Mouse (Mus musculus) small intestine, adult 2 months (tissue): ENCODE data around the gene Dnttip2. TPM values are rescaled to one million over a fixed set of nuclear protein-coding genes. Genes with fewer than 3 reads are reported as not detected.

Experiments
- H3K27ac ChIP-seq: fragments of 200-500 bp; 2 replicates; pipeline ENCODE4 v1.5.1; 2012; ENCODE audit warnings: low read depth, low read length, control low read depth, inconsistent platforms; ENCODE audit not compliant: insufficient read depth
- H3K27me3 ChIP-seq: fragments of 200-500 bp; 2 replicates; pipeline ENCODE4 v1.6.1; 2012; ENCODE audit warnings: mild to moderate bottlenecking, moderate library complexity, low read length, inconsistent platforms; ENCODE audit not compliant: control insufficient read depth, insufficient read depth
- H3K36me3 ChIP-seq: fragments of 200-500 bp; 2 replicates; pipeline ENCODE4 v1.6.1; 2012; ENCODE audit warnings: mild to moderate bottlenecking, low read length, control low read depth, inconsistent platforms; ENCODE audit not compliant: control insufficient read depth, insufficient read depth
- H3K4me1 ChIP-seq: fragments of 200-500 bp; 2 replicates; pipeline ENCODE4 v1.6.1; 2012; ENCODE audit warnings: low read length, inconsistent platforms, mixed read lengths; ENCODE audit not compliant: control insufficient read depth, insufficient read depth, insufficient read length
- H3K4me3 ChIP-seq: fragments of 200-500 bp; 2 replicates; pipeline ENCODE4 v1.5.1; 2012; ENCODE audit warnings: low read depth, mild to moderate bottlenecking, control low read depth, inconsistent platforms, low read length, moderate library complexity
- CTCF ChIP-seq: fragments of 200-500 bp; IDR thresholded peaks from 2 replicates; pipeline ENCODE4 v1.5.1; 2012; ENCODE audit warnings: low read depth, mild to moderate bottlenecking, control low read depth, inconsistent platforms, low read length, moderate library complexity, mixed read lengths; ENCODE audit not compliant: insufficient replicate concordance, insufficient read length; ENCODE audit errors: extremely low read depth
- POLR2A ChIP-seq: fragments of 200-500 bp; IDR thresholded peaks from 2 replicates; pipeline ENCODE4 v1.6.1; 2012; ENCODE audit warnings: low read depth, mild to moderate bottlenecking, control low read depth, inconsistent platforms, low read length, moderate library complexity
- WGBS: fragments of 180-500 bp; shearing (Covaris S2); methylation state at CpG from one replicate; pipeline ENCODE4 v1.1.7; 2018; 5-methylcytosine and 5-hydroxymethylcytosine counted together
- polyA plus RNA-seq: library from polyadenylated mRNA; depleted of rRNA; stranded (reverse); fragments of >200 nt; gene quantifications from 2 replicates; pipeline ENCODE4 v1.2.3, GENCODE M21; 2012

The Dnttip2 gene
- polyA plus RNA-seq, 1 experiment: 2.7 TPM

DNA sequence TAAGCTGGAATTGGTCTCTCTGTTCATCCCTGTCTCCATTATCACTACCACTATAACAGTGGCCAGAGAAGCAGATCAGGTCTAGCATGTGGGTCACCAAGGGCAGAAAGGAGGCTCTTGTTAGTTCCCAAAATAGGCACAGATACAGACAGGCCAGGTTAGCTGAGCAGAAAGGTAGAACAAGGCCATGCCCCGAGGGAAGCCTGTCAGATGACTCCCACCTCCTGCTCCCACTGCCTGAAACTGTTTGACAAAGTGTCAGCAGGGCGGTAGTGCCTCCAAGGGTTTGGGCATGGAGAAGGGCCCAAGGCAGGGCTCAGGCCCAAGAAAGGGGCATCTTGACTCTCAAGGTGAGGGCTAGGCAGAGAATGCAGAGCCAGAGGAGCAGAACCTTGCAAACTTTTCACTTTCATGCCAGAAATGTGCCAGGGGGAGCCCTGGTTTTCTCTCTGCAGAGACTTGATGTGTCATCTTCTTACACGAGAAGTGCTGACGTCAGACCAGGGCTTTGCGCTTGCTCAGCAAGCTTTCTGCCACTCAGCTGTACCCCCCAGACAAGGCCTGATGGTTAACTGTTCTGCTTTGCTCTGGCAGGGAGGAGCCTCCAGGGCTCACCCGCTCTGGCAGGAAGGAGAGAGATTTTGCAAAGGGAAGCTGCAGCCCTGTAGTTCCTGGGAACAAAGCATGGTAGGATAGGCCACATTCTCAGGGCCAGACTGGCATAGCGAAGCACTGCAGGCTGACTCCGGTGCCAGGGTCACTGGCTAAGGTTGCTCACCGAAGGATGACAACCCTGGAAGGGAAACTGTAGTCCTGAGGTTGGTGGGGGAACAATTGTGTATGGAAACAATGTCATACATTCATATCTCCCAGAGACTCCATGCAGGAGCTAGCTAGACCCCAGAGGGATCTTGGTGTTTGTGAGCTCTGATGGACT lies 27.1 kb downstream of the Dnttip2 start:
- H3K27me3 ChIP-seq: no peaks in the 10 kb centered on the region
- H3K4me3 ChIP-seq: no peak overlapping the region
- no peak for TF ChIP-seq CTCF
- no peak for TF ChIP-seq POLR2A
- H3K27ac ChIP-seq: no peak overlapping the region
- no peaks in the 10 kb centered on the region for H3K36me3 ChIP-seq
- 74% methylated on average over 9 of the region's 9 CpGs for WGBS
- H3K4me1 ChIP-seq: no peaks in the 10 kb centered on the region

DNA sequence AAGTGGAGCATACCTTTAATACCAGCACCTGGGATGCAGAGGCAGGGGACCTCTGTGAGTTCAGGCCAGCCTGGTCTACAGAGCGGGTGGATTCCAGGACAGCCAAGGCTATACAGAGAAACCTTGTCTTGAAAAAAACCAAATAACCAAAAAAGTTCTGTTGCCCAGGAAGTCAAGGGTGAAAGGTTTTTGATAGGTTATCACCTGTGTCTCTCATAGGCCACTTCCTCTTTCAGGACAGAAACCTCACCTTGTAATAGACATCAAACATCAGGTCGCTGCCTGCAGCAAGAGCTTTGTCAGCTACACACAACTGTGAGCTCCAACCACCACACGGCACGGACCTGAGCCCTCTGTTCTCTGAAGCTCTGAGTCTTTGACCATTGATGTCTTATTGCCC lies 30.4 kb downstream of the Dnttip2 start:
- no peaks in the 10 kb centered on the region for H3K4me1 ChIP-seq
- H3K36me3 ChIP-seq: no peaks in the 10 kb centered on the region
- H3K4me3 ChIP-seq: no peak overlapping the region
- H3K27ac ChIP-seq: no peak overlapping the region
- TF ChIP-seq POLR2A (no peak), CTCF (no peak)
- WGBS: 82% methylated on average over 4 of the region's 4 CpGs
- no peaks in the 10 kb centered on the region for H3K27me3 ChIP-seq

- H3K27me3 ChIP-seq: no peaks in the 10 kb centered on the region
- H3K27ac ChIP-seq: no peak overlapping the region
- no peaks in the 10 kb centered on the region for H3K36me3 ChIP-seq
- H3K4me1 ChIP-seq: no peaks in the 10 kb centered on the region; the same call in 1 of the 2 replicates
- TF ChIP-seq CTCF (no peak), POLR2A (no peak)
- H3K4me3 ChIP-seq: no peak overlapping the region
- WGBS: 38% methylated on average over 4 of the region's 4 CpGs
These were observed 33.9 kb downstream of the Dnttip2 start for GRCm38 (mm10) chr3:122307894-122308671.

DNA sequence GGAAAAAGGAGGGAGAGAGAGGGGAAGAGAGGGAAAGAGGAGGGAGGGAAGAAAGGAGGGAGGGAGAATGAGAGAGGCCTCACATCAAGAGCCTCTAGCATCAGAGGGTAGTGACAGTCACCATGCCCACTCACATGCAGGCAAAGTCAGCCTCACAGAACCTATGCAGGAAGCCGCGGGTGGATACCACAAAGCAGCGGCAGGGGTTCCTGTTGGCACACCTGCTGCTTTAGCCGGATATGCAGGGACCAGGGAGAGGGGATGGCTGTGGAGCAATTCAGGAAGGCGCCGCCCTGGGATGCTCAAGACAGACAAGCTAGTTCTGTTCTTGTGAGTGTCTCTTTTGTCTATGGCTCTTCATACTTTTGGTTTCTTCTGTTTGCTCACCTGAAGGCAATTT lies 34.8 kb downstream of the Dnttip2 start:
- no peak overlapping the region for H3K27ac ChIP-seq
- WGBS: 22% methylated on average over 6 of the region's 6 CpGs
- no peaks in the 10 kb centered on the region for H3K36me3 ChIP-seq
- no peak overlapping the region for H3K4me3 ChIP-seq
- no peak for TF ChIP-seq CTCF
- TF ChIP-seq POLR2A: no peak
- H3K27me3 ChIP-seq: no peaks in the 10 kb centered on the region
- peaks cover 5% of the 10 kb centered on the region; the same call in 1 of the 2 replicates for H3K4me1 ChIP-seq

DNA sequence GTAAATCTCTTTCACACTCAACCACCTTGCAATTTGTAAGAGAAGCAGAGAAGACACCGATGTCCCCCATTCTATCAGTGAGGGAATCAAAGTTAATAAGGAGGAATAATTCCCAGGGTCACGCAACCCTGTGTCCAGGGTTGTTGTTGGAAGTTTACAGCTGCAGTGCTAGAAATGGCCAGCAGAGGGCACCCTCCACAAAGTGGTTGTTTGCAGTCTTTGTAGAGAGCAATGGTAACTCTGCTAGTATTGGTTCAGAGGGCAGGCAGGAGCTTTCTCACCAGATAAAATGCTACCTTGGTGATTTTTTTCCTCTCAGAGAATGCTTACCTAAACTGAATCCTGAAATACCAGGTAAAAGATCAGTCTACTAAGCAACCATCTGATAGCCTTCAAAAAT lies 37.9 kb downstream of the Dnttip2 start:
- Histone ChIP-seq H3K27me3 (no peaks in the 10 kb centered on the region), H3K27ac (no peak overlapping the region), H3K36me3 (no peaks in the 10 kb centered on the region), H3K4me3 (no peak overlapping the region), H3K4me1 (peaks cover 10% of the 10 kb centered on the region)
- no peak for TF ChIP-seq POLR2A
- peak; percentile 87; the same call in 1 of the 2 replicates for TF ChIP-seq CTCF
- WGBS: 15% methylated on average over 2 of the region's 2 CpGs

- H3K4me3 ChIP-seq: 0 out of 2 replicates have a peak overlapping the region, but pooled peaks have one; percentile 21
- H3K27ac ChIP-seq: peak overlapping the region; percentile 50
- H3K4me1 ChIP-seq: peaks cover 10% of the 10 kb centered on the region
- no peaks in the 10 kb centered on the region for H3K36me3 ChIP-seq
- H3K27me3 ChIP-seq: no peaks in the 10 kb centered on the region
- WGBS: 37% methylated on average over 10 of the region's 10 CpGs
- no peak for TF ChIP-seq CTCF
- TF ChIP-seq POLR2A: no peak
These were observed 38.9 kb downstream of the Dnttip2 start for GRCm38 (mm10) chr3:122312936-122313629.

GRCm38 (mm10) chr3:122313936-122314335 lies 39.7 kb downstream of the Dnttip2 start:
- TF ChIP-seq POLR2A: no peak
- no peak for TF ChIP-seq CTCF
- Histone ChIP-seq H3K4me1 (peaks cover 10% of the 10 kb centered on the region), H3K36me3 (no peaks in the 10 kb centered on the region), H3K27ac (no peak overlapping the region), H3K27me3 (no peaks in the 10 kb centered on the region), H3K4me3 (no peak overlapping the region)
- 51% methylated on average over 7 of the region's 7 CpGs for WGBS
